Mouse (Mus musculus) embryonic fibroblast, embryonic 13.5 days (primary cell): ENCODE measurements around the gene Cltrn.

Source experiments
- CTCF ChIP-seq: IDR thresholded peaks from 2 replicates; pipeline ENCODE4 v1.5.1; 2011; ENCODE audit warnings: mild to moderate bottlenecking, control low read depth, low read length, moderate library complexity, borderline replicate concordance; ENCODE audit not compliant: insufficient read depth
- POLR2A ChIP-seq: IDR thresholded peaks from 2 replicates; pipeline ENCODE4 v1.6.1; 2011; ENCODE audit warnings: low read depth, mild to moderate bottlenecking, control low read depth, low read length, moderate library complexity

GRCm38 (mm10) chrX:164088582-164088981, at the start of gene Cltrn:
- TF ChIP-seq CTCF (no peak), POLR2A (no peak)
